Mouse (Mus musculus) cerebral cortex, adult 2 months (tissue): ENCODE data around the gene Ubd.

Source experiments
- WGBS: fragments of 180-500 bp; shearing (Covaris S2); methylation state at CpG from one replicate; pipeline ENCODE4 v1.1.7; 2018; 5-methylcytosine and 5-hydroxymethylcytosine counted together

Gene Ubd

DNA sequence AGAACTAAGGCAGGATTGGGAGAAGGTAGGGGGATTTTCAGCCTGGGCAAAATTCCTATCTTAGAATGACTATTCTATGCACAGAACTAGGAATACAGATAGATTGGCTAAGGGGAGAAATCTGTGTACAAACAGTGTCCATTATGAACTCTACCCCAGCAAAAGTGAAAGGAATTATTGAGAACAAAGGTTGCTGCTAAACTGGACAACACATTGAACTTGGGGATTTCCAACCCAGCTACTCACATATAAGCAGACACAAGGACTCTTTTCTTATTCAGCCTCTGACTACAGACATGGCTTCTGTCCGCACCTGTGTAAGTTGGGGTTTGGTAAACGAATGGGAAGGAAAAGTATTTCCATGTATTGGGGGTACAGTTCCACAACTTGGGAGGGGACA, at the start of gene Ubd:
TSS of gene Ubd (plus strand) at position 237 of the 400 bp plus-strand sequence.
- WGBS, result 85% methylated on average over 2 of the region's 2 CpGs

DNA sequence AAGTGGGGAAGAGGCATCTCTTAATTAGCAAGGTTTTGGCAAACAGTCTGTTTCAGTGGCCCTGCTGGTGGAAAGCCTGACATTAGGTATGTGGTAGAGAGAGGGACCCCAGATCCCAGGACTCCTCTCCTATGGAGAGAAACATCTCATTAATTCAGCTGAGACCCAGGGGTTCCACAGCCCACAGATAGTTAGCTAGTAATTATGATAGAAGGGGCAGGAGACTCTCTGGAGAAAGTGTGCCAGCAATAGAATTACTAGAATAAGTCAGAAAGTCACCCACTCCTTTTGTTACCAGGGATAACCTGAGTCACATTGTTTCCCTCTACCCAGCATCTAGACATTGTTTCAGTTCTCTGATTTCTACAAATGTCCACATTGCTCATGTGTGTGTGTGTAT, 32.3 kb upstream of the Ubd start, which contains the start of gene Olfr93:
TSS of gene Olfr93 (minus strand) at position 101 of the 400 bp plus-strand sequence.

DNA sequence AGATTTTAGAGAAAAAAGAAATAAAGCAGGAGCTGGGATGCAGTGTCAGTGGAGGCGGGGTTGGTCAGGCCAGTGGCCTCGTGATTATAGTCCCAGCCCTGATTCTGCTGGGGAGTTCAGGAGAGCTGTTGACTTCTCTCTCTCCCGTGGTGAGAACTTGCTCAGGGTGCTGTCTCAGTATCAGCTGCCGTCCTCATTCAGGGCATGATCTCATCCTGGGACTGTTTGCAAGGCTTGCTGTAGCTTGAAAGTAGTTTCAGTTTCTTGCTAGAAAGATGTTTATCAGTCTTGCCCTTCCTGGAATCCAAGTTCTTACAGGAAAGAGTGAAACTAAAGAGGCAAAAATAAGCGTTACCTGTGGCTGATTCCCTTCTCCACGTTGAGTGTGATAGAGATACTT, 8.2 kb upstream of the Ubd start:
- 55% methylated on average over 6 of the region's 6 CpGs for WGBS

DNA sequence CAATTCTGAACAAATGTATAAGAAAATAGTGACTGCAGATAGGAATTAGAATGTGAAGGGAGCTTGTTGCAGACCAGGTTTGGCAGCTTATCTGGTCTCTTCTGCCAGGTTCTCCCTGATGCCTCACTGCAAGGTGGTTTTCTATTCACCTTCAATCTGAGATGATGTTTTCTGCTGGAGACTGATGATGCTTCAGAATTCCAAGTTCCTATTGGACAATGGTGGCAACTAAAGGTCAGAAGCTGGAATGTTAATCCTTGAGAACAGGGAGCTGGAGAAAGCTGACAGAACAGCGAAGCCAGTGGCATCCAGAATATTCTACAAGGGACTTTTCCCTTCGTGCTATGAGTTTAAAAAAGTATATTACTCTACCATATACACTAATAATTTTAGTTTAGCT, 3.0 kb upstream of the Ubd start:
- 71% methylated on average over 2 of the region's 2 CpGs for WGBS

DNA sequence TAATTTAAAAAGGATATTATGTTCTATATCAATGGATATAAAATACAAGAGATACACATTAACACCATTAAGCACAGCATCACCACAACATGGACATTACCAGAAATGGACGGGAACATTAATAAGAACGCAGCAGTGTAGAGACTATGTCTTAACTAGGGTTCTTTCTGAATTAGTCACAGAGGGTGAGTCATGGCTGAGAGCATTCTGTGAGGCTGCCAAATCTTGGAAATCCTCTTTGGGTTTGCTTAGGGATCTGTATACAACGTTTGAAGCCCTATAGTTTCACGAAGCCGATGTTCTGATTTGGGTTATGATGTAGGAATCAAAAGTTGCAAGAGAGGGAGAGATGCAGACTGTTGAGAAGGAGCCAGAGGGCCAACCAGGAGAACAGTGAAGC, 1.1 kb downstream of the Ubd start:
- WGBS, result 54% methylated on average over 5 of the region's 5 CpGs

DNA sequence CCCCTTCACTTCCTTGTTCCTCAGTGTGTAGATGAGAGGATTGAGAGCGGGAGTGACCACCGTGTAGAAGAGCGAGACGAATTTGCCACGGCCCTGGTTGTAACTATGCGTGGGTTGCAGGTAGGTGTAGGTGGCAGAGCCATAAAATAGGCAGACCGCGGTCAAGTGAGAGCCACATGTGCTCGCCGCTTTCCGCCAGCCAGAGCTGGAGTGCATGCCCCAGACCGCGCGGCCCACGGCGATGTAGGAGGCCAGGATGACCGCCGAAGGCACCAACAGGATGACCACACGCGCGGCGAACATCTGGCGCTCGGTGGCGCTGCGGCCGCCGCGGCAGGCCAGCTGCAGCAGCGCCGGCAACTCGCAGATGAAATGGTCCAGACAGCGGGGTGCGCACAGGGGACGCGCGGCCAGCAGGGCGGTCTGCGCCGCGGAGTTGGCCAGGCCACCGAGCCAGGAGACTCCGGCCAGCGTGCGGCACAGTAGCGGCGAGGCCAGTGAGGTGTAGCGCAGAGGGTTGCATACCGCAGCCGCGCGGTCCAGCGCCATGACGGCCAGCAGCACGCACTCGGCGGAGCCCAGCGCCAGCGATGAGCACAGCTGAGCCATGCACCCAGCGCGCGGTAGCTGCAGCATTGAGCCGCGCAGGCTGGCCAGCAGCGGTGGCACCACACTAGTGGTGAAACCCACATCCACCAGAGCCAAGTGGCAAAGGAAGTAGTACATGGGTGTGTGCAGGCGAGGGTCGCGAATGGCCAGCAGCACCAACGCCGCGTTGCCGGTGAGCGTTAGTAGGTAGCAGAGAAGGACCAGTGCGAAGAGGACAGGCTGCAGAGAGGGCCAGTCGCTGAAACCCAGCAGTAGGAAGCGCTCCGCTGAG, 3.4 kb downstream of the Ubd start:
- 2% methylated on average over 77 of the region's 77 CpGs for WGBS

DNA sequence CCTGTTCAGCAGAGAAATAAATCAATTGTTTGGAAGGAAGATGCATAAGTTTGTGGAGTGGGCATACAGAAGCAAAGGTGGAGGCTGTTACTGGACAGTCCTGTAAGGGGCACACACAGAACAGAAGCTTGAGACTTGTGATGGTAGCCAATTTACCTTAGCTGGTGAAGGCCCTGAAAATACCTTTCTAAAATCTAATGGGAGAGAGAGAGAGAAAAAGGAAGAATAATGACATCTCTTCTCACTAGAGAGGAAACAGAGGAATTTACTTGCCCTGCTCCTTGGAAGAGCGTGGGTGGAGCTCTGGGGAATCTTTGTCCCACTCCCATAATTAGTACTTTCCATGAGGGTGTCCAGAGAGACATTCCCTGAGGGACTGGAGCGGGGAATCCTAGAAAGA, 7.2 kb downstream of the Ubd start, which contains the start of gene Olfr94:
TSS of gene Olfr94 (minus strand) at position 101 of the 400 bp plus-strand sequence.
- 84% methylated on average over 2 of the region's 2 CpGs for WGBS

DNA sequence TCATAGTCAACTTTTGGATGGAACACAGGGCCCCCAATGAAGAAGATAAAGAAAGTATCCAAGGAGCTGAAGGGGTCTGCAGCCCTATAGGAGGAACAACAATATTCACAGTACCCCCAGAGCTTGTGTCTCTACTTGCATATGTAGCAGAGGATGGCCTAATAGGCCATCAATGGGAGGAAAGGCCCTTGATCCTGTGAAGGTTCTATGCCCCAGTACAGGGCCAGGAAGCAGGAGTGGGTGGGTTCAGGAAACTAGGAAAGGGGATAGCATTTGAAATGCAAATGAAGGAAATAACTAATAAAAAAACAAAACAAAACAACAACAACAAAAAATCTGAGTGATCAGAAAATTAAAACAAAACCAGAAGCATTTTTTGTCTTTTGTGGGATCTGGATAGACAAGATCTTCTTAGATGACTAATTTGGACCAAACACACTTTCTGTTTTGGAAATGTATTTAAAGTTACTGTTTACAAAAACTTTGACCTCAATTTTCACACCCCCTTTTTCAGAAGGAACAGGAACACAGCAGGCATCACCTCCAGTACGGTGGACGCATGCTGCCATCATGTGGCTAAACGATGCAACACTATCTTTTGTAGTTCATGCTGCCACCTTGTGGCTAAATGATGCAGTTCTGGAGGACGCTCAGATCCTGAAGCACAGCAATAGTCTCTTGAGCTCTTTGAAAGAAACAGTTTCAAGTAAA, 9.7 kb downstream of the Ubd start:
- under 1% methylated on average over 4 of the region's 4 CpGs for WGBS

DNA sequence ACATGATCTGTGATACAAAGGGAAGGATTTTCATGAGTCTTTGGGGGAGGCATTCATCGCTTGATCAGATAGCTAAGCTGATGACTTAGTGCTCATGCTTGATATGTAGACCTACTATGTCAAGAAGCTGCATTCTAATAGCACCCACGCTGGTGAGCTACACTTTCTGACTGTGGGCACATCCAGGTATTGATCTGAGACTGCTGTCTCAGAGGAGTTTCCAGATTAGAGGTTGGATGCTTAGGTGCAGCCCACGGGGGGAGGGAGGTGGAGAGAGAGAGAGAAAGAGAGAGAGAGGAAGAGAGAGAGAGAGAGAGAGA, 10.2 kb downstream of the Ubd start:
- WGBS, result 29% methylated on average over 3 of the region's 3 CpGs

DNA sequence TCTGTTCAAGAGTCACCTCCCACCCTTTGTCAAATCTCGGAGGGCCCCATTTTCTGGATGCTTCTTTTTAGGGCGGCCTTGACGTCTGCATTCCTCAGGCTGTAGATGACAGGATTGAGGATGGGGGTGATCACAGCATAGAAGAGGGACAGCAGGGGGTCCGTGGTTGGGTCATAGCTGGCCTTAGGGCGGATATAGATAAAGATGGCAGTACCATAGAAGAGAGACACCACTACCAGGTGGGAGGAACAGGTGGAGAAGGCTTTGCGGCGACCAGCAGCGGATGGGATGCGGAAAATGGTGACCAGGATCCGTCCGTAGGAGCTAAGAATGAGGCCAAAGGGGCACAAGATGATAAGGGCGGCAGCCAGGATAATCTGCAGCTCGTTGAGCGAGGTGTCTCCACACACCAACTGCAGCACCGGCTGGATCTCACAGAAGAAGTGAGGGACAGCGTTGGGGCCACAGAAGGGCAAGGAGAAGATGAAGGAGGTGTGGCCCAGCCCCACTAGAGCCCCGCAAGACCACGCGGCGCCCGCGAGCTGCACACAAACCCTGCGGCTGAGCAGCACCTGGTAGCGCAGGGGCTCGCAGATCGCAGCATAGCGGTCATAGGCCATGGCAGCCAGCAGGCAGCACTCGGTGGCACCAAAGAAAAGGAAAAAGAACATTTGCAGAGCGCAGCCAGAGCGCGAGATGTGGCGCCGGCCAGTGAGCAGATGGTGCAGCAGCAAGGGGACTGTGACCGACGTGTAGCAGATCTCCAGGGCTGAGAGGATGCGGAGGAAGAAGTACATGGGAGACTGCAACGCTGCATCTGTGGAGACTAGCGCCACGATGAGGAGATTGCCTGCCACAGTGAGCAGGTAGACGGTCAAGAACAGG, 17.4 kb downstream of the Ubd start:
- 25% methylated on average over 40 of the region's 40 CpGs for WGBS

DNA sequence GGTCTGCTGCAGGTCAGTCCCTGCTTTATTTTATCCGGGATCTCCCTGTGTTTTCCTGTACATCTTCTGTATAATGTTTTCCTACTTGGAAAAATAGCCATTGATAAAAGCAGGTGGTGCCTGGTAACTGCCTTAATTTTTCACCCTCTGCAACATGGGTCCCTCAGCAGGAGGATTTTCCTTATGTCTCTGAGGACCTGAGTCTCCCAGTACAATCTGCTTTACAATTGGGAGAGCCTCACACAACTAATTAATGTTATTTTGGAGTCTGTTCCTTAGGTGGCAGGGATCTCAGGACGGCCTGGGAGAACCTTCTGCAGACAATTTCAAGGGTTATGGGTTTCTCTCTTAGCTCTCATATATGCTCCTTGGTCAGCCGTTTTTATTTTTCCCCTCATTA, 19.3 kb downstream of the Ubd start, which contains the start of gene Olfr95:
TSS of gene Olfr95 (minus strand) at position 101 of the 400 bp plus-strand sequence.
- WGBS, result 81% methylated on average over 3 of the region's 3 CpGs

DNA sequence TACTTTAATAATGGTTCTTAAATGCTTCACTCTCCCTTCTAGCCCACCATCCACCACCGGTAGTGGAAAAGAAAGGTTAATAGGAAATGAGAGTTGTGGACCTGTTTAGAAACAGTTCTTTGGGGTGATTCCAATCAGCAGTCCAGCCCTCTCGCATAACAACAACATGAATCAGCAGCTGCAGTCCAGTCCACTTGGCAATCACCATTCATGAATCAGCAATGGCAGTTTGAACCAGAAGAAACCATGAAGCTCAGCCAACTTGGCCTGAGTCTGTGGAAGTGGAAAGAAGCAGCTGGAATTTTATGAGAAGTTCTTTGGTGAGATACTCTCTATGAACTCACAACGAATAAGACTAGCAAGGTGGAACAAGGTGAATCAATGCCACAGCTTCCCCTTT, 24.8 kb downstream of the Ubd start:
- 76% methylated on average over 3 of the region's 3 CpGs for whole genome bisulfite sequencing

DNA sequence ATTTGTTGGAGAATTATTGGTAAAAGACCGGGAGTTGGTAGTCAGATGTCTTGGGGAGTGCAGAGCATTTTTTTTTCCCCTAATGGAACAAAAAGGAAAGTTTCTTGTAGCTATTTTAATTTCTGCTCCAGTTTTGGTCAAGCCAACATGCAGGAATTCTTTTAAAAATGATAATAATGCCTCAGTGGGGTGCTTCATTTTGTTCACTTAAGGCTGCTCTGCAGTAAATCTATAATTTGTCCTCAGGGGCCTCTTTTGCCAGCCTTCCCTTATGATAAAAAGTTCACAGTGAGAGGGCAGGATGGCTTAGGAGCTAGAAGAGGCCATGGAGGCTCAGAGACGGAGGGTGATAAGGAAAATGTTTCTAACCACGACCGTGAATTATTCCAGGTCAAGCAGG, 26.2 kb downstream of the Ubd start, which contains the start of gene Olfr96:
TSS of gene Olfr96 (plus strand) at position 301 of the 400 bp plus-strand sequence.
- WGBS, result 63% methylated on average over 4 of the region's 4 CpGs

DNA sequence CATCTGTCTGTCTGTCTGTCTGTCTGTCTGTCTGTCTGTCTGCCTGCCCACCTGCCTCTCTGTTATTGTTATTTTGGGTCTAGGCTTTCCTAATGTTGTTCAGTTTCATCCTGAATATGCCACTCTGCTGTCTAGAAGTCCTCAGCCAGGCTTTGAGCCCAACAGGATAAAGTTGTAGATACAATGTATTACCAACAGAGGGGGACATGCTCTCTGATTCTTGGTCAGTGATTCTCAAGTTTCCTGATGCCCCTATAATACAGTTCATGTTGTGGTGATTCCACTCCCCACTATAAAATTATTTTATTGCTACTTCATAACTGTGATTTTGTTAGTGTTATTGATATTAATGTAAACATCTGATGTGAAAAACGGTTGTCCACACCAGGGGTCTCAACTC, 28.2 kb downstream of the Ubd start:
- WGBS, result 28% methylated on average over 1 of the region's 1 CpGs

DNA sequence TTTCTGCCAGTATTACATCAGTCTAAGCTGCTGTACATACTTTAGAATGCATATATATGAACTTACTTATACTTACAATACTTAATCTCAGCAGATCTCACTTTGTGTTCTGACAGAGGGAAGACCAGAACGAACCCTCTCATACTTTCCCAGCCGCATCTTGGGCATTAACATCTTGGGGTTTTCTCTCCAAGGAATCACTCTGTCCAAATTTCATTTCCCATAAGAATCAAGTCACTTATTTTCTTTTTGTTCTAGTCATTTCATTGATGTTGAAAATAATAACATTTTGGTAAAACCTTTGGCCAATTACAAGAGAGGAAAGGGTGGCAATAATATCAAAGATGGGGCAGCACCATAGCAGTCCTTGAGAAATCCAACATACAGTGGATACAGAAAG, 43.5 kb downstream of the Ubd start, which contains the start of gene Olfr97:
TSS of gene Olfr97 (minus strand) at position 101 of the 400 bp plus-strand sequence.
- 93% methylated on average over 2 of the region's 2 CpGs for WGBS

DNA sequence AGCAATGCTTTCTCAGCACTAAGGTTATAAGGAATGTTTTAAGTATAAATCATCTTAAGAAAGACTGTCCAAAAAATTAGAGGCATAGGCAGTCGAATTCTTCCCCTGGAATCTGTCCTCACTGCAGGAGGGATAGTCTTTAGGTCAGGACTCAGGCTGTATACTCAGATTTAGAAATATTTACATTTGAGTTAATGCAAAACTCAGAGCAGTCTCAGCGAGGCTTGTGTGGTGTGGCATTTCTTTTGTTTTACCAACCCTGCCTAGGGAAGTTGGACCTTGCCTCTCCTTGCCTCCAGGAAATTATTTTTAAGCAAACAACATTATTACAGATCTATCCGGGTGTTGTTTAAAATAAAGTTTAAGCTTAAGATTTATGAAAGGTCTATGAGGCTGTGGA, 48.5 kb downstream of the Ubd start:
- 72% methylated on average over 3 of the region's 3 CpGs for WGBS
